In the genomic region with DNA sequence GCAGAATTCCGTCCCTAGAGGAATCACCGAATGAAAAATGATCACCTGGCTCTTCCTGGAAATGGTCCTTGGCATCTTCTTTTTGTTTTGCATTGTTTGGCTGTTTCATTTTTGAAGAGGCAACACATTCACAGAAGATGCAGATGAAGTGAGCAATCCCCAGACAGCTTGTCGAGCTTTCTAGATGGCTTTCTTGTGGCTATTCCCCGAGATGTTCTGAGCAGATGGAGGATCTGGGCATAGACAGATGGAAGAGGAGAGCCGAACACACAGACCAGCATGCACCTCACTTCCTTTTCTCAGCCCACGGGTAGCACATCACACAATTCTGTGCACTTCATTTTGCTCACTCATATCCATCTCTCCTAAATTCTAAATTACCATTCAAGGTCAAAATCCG, we compare ENCODE assay signal across 6 mouse cellular contexts.
"Had no signal": no experiment of that assay in that cellular context is flagged by ENCODE, and none has a peak within 500 bp of the region (broad histone marks: within the 10 kb centered on the region; RNA-seq: fewer than 3 reads in every experiment).

No protein-coding gene starts in this region.

- DNase-seq: kidney, adult 11 months; kidney, adult 9 months; kidney, postnatal 36 days; lung, adult 18-20 months; retina, postnatal 1 day; thymus, postnatal 14 days had no signal
